Mouse (Mus musculus): ENCODE measurements around the gene Clec11a. TPM values are rescaled to one million over a fixed set of nuclear protein-coding genes. Genes with fewer than 3 reads are reported as not detected.

Gene Clec11a
- polyA plus RNA-seq, 1 experiment from 2014 or later, result 24.0 TPM

GRCm38 (mm10) chr7:44312484-44312883, 5.8 kb upstream of the Clec11a start:
- Histone ChIP-seq H3K36me3 (peaks cover 15% of the 10 kb centered on the region; the same call in 1 of the 2 replicates), H3K4me2 (no peak overlapping the region), H3K9ac (no peak overlapping the region), H3K9me3 (no peaks in the 10 kb centered on the region), H3K27me3 (peaks cover 21% of the 10 kb centered on the region), H3K27ac (no peak overlapping the region), H3K4me1 (peaks cover 40% of the 10 kb centered on the region), H3K4me3 (no peak overlapping the region)
- whole genome bisulfite sequencing, result 54% methylated on average over 16 of the region's 16 CpGs
- ATAC-seq (ENCODE audit: insufficient number of reproducible peaks, low FRiP score, low TSS enrichment, low read depth), result no peak

- H3K4me2 ChIP-seq, result peak overlapping the region; percentile 94
- H3K27me3 ChIP-seq, result peaks cover 21% of the 10 kb centered on the region
- ATAC-seq (ENCODE audit: insufficient number of reproducible peaks, low FRiP score, low TSS enrichment, low read depth), result no peak
- 20% methylated on average over 6 of the region's 6 CpGs for WGBS
- H3K4me3 ChIP-seq, result no peak overlapping the region
- H3K27ac ChIP-seq, result no peak overlapping the region
- H3K36me3 ChIP-seq, result peaks cover 13% of the 10 kb centered on the region; the same call in 1 of the 2 replicates
- H3K9me3 ChIP-seq, result no peaks in the 10 kb centered on the region
- peaks cover 47% of the 10 kb centered on the region for H3K4me1 ChIP-seq
- no peak overlapping the region for H3K9ac ChIP-seq
These were observed 5.1 kb upstream of the Clec11a start for GRCm38 (mm10) chr7:44311713-44312304.

GRCm38 (mm10) chr7:44310878-44311712, 4.4 kb upstream of the Clec11a start:
- Histone ChIP-seq H3K4me3 (peak overlapping the region; percentile 47), H3K9me3 (no peaks in the 10 kb centered on the region), H3K27ac (no peak overlapping the region), H3K27me3 (peaks cover 21% of the 10 kb centered on the region), H3K9ac (peak overlapping the region; percentile 54; the same call in 1 of the 2 replicates), H3K36me3 (peaks cover 12% of the 10 kb centered on the region; the same call in 1 of the 2 replicates), H3K4me1 (peaks cover 54% of the 10 kb centered on the region), H3K4me2 (peak overlapping the region; percentile 94)
- WGBS, result 2% methylated on average over 37 of the region's 38 CpGs
- ATAC-seq (ENCODE audit: insufficient number of reproducible peaks, low FRiP score, low TSS enrichment, low read depth), result no peak

- peak overlapping the region; percentile 54 for H3K9ac ChIP-seq
- H3K4me2 ChIP-seq, result peak overlapping the region; percentile 94
- peaks cover 12% of the 10 kb centered on the region; the same call in 1 of the 2 replicates for H3K36me3 ChIP-seq
- H3K9me3 ChIP-seq, result no peaks in the 10 kb centered on the region
- H3K4me3 ChIP-seq, result peak overlapping the region; percentile 47
- peaks cover 61% of the 10 kb centered on the region for H3K4me1 ChIP-seq
- WGBS, result 2% methylated on average over 32 of the region's 40 CpGs
- peaks cover 21% of the 10 kb centered on the region for H3K27me3 ChIP-seq
- ATAC-seq (ENCODE audit: insufficient number of reproducible peaks, low FRiP score, low TSS enrichment, low read depth), result no peak
- H3K27ac ChIP-seq, result no peak overlapping the region
These were observed 3.7 kb upstream of the Clec11a start for GRCm38 (mm10) chr7:44310285-44310877.

GRCm38 (mm10) chr7:44309475-44310284, 3.0 kb upstream of the Clec11a start, which contains the start of gene Shank1:
TSS of gene Shank1 (plus strand) at chr7:44310253.
- Histone ChIP-seq H3K36me3 (peaks cover 12% of the 10 kb centered on the region; the same call in 1 of the 2 replicates), H3K4me1 (peaks cover 61% of the 10 kb centered on the region)
- no peak for ATAC-seq (ENCODE audit: insufficient number of reproducible peaks, low FRiP score, low TSS enrichment, low read depth)

GRCm38 (mm10) chr7:44307261-44308020, 739 bp upstream of the Clec11a start:
- Histone ChIP-seq H3K4me2 (peak overlapping the region; percentile 71), H3K4me3 (no peak overlapping the region), H3K9me3 (no peaks in the 10 kb centered on the region), H3K9ac (no peak overlapping the region), H3K27ac (peak overlapping the region; percentile 87), H3K36me3 (no peaks in the 10 kb centered on the region), H3K27me3 (peaks cover 15% of the 10 kb centered on the region), H3K4me1 (peaks cover 72% of the 10 kb centered on the region)
- WGBS, result 22% methylated on average over 9 of the region's 9 CpGs
- ATAC-seq (ENCODE audit: insufficient number of reproducible peaks, low FRiP score, low TSS enrichment, low read depth), result no peak

More at GRCm38 (mm10) chr7:44309475-44310284, 3.0 kb upstream of the Clec11a start, which contains the start of gene Shank1:
- Histone ChIP-seq H3K9me3 (no peaks in the 10 kb centered on the region), H3K4me3 (peak within 1 kb of the TSS; percentile 47), H3K27ac (no peak within 1 kb of the TSS; the same call in 1 of the 2 replicates), H3K4me2 (peak within 1 kb of the TSS; percentile 94), H3K9ac (peak within 1 kb of the TSS; percentile 54), H3K27me3 (peaks cover 21% of the 10 kb centered on the region)
- WGBS, result 13% methylated on average over 15 of the region's 22 CpGs

GRCm38 (mm10) chr7:44305686-44306085, 1.0 kb downstream of the Clec11a start:
- peak overlapping the region; percentile 60 for H3K4me3 ChIP-seq
- H3K4me2 ChIP-seq, result peak overlapping the region; percentile 71
- no peaks in the 10 kb centered on the region for H3K9me3 ChIP-seq
- ATAC-seq (ENCODE audit: insufficient number of reproducible peaks, low FRiP score, low TSS enrichment, low read depth), result no peak
- no peaks in the 10 kb centered on the region for H3K36me3 ChIP-seq
- peak overlapping the region; percentile 87 for H3K27ac ChIP-seq
- peaks cover 58% of the 10 kb centered on the region for H3K4me1 ChIP-seq
- 10% methylated on average over 16 of the region's 16 CpGs for WGBS
- no peak overlapping the region for H3K9ac ChIP-seq
- H3K27me3 ChIP-seq, result 0 out of 2 replicates have a peak, but pooled peaks cover 3% of the 10 kb centered on the region

- H3K9me3 ChIP-seq, result no peaks in the 10 kb centered on the region
- no peaks in the 10 kb centered on the region for H3K27me3 ChIP-seq
- H3K9ac ChIP-seq, result peak overlapping the region; percentile 65
- peak overlapping the region; percentile 71 for H3K4me2 ChIP-seq
- peak overlapping the region; percentile 60 for H3K4me3 ChIP-seq
- ATAC-seq (ENCODE audit: insufficient number of reproducible peaks, low FRiP score, low TSS enrichment, low read depth), result peak; percentile 95
- under 1% methylated on average over 49 of the region's 49 CpGs for WGBS
- peak overlapping the region; percentile 91 for H3K27ac ChIP-seq
- peaks cover 51% of the 10 kb centered on the region for H3K4me1 ChIP-seq
- H3K36me3 ChIP-seq, result no peaks in the 10 kb centered on the region
These were observed 1.7 kb downstream of the Clec11a start for GRCm38 (mm10) chr7:44304775-44305641.

- peak overlapping the region; percentile 60 for H3K4me3 ChIP-seq
- no peaks in the 10 kb centered on the region for H3K9me3 ChIP-seq
- ATAC-seq (ENCODE audit: insufficient number of reproducible peaks, low FRiP score, low TSS enrichment, low read depth), result no peak
- peak overlapping the region; percentile 65 for H3K9ac ChIP-seq
- H3K27me3 ChIP-seq, result no peaks in the 10 kb centered on the region
- H3K4me1 ChIP-seq, result peaks cover 46% of the 10 kb centered on the region
- peak overlapping the region; percentile 91 for H3K27ac ChIP-seq
- under 1% methylated on average over 25 of the region's 25 CpGs for WGBS
- peak overlapping the region; percentile 71 for H3K4me2 ChIP-seq
- no peaks in the 10 kb centered on the region for H3K36me3 ChIP-seq
These were observed 2.3 kb downstream of the Clec11a start for GRCm38 (mm10) chr7:44304463-44304774.

Measured in limb, embryonic 15.5 days (tissue).